Mouse (Mus musculus): ENCODE data around the gene Gm9913.

Gene Gm9913

DNA sequence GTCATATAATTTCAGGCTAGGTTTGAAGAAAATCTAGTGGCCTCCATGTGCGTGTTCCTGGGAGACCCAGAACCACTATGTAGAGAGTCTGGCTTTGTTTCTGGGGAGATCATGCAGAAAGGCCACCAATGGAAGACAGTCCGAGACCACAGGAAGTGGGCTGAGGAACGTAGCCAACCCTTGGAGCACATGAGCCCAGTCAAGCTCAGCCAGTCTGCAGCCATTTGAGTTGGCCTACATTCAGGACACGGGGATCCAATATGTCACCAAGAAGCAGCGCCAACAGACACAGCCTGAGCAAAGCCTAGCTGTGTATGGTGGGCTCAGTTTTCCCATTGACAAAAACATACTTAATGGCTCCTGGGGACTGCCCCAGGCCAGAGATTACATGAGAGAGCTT is 8.2 kb upstream of the Gm9913 start:
- no peak for DNase-seq (ENCODE audit: low spot score)

DNA sequence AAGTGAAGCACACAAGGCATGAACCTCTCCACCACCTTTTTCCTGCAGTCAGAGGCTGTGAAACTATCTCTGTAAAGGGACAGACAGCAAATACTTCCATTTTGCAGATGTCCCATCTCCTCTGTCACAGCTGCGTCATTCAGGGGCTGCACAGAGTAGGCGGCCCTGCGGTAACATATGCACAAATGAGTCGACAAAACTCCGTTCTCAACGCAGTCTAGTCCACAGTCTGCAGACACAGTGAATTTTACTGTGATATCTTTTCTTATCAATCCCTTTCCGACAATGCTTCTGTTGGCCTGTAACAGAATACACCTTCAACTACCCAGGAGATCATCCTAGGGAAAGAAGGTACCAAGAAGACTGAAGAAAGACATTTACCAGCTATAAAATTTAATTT is 6.7 kb upstream of the Gm9913 start:
- DNase-seq (ENCODE audit: low spot score), result no peak

DNA sequence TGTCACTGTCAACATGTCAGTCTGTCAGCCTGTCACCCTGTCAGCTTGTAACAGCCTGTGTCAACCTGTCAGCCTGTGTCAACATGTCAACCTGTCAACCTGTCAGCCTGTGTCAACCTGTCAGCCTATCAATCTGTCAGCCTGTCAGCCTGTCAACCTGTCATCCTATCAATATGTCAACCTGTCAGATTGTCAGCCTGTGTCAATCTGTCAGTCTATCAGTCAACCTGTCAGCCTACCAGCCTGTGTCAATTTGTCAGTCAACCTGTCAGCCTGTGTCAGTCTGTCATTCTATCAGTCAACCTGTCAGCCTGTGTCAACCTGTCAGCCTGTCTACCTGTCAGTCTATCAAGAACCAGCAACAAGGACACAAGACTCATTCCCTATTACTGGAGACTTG is 3.4 kb upstream of the Gm9913 start:
- DNase-seq (ENCODE audit: low spot score), result no peak

DNA sequence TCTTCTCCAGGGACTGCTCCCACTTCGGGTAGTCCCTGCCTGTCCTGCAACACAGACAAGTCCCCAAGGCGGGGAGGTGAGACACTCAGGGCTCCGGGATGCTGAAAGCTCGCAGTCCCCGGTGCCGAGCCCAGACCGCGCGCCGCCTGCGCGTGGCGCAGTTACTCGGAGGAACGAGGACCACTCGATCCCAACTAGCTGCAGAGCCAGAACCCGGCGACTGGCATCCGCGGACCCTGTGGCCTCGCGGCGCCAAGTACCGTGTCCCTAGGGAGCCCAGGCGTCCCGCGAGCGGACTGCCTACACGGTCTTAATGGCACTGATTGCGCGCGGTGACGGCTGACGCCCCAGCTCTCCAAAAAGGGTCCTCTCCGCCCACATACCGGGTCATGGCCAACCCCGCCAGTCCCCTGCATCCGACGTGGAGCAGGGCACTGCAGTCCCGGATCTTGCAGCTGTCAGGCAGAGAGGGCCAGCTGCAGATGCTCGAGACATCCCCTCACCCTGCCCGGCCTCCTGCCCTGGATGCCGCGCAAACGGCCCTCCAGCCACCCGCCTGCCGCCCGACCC is 942 bp downstream of the Gm9913 start:
- DNase-seq (ENCODE audit: low spot score), result peak; percentile 62

- DNase-seq (ENCODE audit: low spot score), result no peak
These were observed 1.6 kb downstream of the Gm9913 start for GRCm38 (mm10) chr2:125506316-125507054.

GRCm38 (mm10) chr2:125507893-125508292 is 3.0 kb downstream of the Gm9913 start, which contains the start of gene Fbn1:
TSS of gene Fbn1 (minus strand) at chr2:125507993.
- no peak for DNase-seq (ENCODE audit: low spot score)

DNA sequence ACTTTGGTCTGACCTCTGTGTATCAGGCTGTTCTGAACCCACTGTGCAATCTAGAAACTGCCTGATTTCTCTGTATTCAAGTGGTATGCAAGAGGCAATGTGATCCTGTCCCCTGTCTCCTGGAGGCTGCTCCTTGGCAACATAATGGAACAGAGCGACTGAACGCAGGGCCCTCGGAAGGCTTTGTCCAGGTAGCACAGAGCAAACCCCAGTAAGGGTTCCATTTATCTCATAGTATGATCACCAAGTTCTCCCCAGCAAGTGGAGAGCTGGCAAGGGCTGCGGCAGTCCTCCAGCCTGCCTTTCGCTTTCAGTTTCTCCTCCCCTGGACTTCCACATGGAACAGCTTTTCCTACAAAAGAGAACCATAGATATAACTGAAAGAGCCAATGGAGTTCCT is 3.5 kb downstream of the Gm9913 start:
- DNase-seq (ENCODE audit: low spot score), result no peak

DNA sequence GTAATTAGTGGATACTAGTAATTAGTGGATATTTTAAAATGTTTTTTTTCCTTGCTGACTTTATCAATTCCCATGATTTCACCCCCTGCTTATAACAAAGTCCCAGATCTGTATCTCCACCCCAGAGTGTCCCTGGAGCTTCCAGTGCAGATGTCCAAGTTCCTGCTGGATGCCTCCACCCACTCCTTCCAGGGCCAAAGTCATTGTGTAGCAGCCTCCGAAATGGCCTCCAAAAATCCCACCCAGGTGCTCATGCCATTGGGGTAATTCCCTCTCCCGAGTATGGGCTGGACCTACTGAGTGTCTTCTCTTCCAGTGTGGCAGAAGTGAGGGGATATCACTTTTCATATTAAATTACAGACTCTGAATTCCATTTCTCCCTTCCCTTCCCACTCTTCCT is 5.9 kb downstream of the Gm9913 start:
- no peak for DNase-seq (ENCODE audit: low spot score)

DNA sequence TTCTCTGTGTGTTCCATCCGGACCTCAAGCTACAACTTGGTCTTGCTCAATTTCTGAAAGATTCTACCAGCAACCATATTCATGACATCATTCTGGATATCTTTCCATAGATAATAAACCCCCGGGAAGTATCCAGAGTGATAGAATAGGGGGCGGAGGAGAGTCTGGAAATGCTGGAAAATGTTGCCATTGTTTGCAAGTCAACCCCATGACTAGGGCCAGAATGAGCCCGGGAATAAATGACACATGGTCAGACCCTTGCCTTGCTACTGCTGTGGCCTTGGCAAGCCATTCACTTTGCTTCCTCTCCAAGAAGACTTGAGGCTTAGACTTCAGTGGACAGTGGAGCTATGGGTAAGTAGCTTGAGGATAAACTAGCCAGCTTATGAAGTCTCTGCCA is 7.0 kb downstream of the Gm9913 start:
- DNase-seq (ENCODE audit: low spot score), result no peak

DNA sequence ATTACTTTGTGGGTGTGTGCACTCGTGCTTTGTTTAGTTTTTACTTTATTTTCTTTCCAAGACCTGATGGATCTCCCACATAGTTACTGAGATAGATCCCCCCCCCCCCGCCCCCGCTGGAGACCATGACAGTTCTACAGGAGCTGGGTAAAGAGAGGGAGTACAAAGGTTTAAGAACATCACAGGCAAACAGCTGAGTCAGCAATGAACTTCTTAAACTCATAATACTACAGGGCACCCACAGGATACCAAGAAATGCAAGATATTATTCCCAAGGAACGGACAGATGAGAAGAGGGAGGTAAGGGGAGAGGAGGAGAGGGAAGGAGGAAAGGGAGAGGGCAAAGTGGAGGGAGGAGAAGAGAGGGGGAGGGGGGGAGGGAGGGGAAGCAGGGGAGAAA is 7.7 kb downstream of the Gm9913 start:
- no peak for DNase-seq (ENCODE audit: low spot score)

DNA sequence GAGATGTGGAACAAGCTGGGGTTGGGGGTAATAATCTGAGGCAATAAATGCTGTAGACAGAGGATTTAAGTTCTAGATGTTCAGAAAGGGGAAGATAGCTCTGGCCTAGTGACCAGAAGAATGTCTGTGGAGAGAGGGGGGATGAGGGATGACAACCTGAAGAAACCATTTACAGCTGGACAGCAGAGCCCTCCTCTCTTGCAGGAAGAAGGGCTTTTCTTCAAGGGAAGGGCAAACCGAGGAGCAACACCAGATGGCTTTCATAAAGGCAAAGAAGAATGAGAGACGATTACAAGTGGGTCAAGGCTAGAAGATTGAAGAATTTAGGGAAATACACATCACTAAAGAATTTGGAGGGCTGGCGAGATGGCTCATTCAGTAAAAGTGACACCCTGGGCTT is 9.5 kb downstream of the Gm9913 start:
- no peak for DNase-seq (ENCODE audit: low spot score)

GRCm38 (mm10) chr2:125515291-125516057 is 10.6 kb downstream of the Gm9913 start:
- DNase-seq (ENCODE audit: low spot score), result no peak

- DNase-seq (ENCODE audit: low spot score), result peak; percentile 53
These were observed 11.7 kb downstream of the Gm9913 start for GRCm38 (mm10) chr2:125516594-125516993.

- DNase-seq (ENCODE audit: low spot score), result no peak
These were observed 20.6 kb downstream of the Gm9913 start for GRCm38 (mm10) chr2:125525484-125525883.

DNA sequence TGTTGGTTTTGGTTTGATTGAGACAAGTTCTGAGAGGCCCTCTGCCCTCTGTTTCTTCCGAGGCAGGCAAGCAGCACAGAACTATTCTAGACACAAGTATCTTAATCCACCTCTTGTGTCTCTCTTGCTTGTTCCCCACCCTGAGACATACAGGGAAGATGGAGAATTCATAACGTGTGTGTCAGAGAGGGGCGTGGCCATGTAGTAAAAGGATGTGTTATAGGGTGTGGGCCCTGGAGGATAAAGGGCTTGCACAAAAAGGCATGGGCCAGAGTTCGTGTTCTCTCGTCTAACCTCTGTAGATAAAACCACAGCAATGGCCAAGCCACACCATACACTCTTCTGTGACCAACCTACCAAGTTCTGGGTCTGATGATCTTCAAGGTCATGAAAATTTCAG is 21.7 kb downstream of the Gm9913 start:
- DNase-seq (ENCODE audit: low spot score), result no peak

GRCm38 (mm10) chr2:125530665-125531064 is 25.8 kb downstream of the Gm9913 start:
- DNase-seq (ENCODE audit: low spot score), result no peak

DNA sequence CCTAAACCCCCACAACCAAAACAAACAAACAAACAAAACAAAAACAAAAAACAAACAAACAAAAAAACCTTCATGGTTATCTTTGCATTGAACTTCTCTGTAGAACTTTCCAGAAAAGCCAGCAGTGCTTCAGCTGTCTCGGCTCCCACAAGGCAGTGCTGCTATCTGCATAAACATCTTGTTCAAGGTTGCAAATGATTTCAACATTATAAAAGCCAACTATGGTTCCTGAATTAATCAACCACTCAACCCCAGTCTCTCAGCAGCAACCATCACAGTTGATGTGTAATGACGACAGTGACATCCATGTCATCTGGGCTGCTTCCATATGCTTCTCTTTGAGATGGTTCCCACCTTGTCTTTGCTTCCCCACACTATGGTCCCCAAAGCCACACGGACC is 34.8 kb downstream of the Gm9913 start:
- no peak for DNase-seq (ENCODE audit: low spot score)

DNA sequence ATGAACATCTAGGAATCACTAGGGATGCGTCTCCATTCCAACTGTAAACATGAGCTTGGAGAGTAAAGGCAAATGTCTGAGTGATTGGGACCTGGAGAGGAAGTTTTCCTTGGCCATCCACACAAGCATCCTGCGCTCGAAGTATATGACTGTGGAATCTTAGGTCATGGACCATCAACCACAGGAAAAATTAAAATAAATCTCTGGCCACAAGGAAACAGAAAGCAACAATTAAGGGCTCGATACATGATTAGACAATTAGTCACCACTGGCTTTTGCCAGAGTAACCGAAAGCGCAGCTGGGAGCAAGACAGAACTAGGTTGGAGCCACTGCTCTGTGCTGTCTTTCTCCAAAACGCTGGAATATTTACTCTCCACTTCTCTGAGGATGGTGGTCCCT is 35.7 kb downstream of the Gm9913 start:
- no peak for DNase-seq (ENCODE audit: low spot score)

DNA sequence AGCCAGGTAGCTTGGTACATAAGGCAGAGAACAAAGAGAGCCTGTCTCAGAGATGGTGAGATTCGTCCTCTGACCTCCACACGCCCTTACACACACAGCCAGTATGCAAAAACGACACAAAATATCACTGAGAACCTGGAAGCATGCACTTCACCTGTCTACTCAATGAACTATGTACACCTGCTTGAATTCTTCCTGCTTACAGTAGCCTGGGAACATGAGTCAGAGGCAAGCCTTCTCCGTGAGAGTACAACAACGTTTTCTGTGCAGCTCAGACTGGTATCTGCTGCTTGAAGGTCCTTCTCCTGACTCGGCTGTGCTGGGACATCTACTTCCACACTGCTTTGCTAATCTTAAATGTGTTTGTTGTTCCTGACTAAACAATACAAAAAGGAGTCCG is 36.6 kb downstream of the Gm9913 start:
- no peak for DNase-seq (ENCODE audit: low spot score)

- DNase-seq (ENCODE audit: low spot score), result no peak
These were observed 38.8 kb downstream of the Gm9913 start for GRCm38 (mm10) chr2:125543646-125544045.

GRCm38 (mm10) chr2:125544986-125545385 is 40.1 kb downstream of the Gm9913 start:
- DNase-seq (ENCODE audit: low spot score), result no peak

DNA sequence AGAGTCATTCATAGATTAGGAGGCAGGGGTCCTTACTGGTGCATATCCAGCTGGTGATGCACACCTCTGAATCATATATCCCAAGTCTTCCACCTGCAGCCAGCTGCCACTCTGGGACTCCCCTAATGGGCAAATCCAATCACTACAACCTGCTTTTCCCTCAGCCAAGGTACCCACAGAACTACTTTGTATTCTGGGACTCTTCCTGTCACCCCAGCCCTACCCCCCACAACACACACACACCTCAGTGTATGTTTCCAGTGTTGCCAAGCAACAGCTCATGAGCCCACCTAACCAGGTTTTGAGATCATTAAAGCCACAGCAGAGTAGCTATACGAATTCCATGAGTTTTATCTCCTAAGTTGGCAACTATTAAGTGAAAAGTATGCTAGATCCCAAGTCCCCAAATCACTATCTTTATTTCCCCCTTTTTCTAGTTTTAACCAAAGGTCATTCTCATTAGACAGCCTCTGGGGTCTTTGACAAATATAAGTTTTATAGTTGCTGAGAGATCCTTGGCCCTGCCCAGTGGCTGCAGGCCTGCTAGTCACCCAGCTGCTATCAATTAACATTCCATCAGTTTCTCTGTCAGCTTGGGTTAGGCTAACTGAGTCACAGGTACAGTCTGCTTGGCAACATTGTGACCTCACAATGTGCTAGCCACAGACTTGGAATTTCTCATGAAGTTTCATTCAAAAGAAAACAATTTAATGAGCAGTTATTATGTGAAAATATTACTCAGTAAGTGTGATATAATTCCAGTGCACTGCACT is 44.1 kb downstream of the Gm9913 start:
- DNase-seq (ENCODE audit: low spot score), result no peak
